Mouse (Mus musculus) MEL (cell line): ENCODE measurements at regions not wholly inside any gene's neighbourhood (a gene's known extent, or its start where the extent isn't known, plus 50 kb on each side); places are given as distances from the start of the nearest gene placed in this dataset.

Experiments used
- POLR2A ChIP-seq, 2 experiments: IDR thresholded peaks; 2 replicates each; pipeline ENCODE4 v1.6.1; 2011 to 2012; ENCODE audit warnings: low read length in 2 of 2, mild to moderate bottlenecking in 2 of 2, control low read depth in 1 of 2, improper control_type of control experiment in 1 of 2, low read depth in 1 of 2, moderate library complexity in 1 of 2; ENCODE audit not compliant: control insufficient read depth in 1 of 2, insufficient read depth in 1 of 2, poor library complexity in 1 of 2
- TCF12 ChIP-seq: IDR thresholded peaks from 2 replicates; pipeline ENCODE4 v1.6.1; 2014; ENCODE audit warnings: low read depth, mild to moderate bottlenecking, inconsistent platforms, low read length, improper control_type of control experiment, moderate library complexity
- ZKSCAN1 ChIP-seq: IDR thresholded peaks from 2 replicates; pipeline ENCODE4 v1.6.1; 2012; ENCODE audit warnings: low read depth, mild to moderate bottlenecking, inconsistent platforms, low read length, improper control_type of control experiment, moderate library complexity

DNA sequence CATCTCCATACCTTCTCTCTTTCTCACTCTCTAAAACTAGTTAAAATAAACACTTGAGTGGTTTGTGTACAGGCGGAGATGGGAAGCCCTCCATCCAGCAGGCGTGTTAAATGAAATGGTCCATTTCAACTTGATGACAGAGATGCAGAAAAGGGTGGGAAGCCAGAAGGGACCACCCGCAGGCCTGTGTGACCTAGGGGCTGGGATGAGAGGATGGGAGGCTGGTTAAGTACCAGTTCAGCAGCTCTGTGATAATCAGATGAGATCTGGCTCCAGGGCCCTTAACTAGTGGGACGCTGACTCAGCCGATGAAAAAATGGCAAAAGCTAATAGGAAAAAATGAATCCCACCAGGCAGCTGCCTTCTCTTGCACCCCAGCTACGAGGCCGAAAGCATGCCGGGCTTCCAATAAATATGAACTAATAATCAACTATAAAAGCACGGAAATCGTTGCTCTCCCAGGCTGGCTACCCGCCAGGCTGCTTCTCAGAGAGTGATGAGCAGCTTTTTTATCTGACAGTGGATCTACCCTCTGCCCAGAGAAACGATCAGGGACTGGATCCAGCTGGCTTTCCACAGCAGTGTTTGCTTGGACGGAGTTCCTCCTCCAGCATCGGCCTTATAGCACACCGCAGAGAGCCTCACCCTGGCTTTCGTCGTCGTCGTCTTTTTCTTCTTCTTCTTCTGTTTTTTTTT lies 144.5 kb downstream of the Sox9 start:
- TF ChIP-seq TCF12 (no peak), POLR2A (IDR thresholded peaks at IDR 0.05; ENCODE audit: control insufficient read depth in 1 of 2, insufficient read depth in 1 of 2, low read depth in 1 of 2, low read length in 2 of 2, poor library complexity in 1 of 2) (no peak), ZKSCAN1 (no peak)
